ENCODE assay signal across 17 mouse cellular contexts in the genomic region with DNA sequence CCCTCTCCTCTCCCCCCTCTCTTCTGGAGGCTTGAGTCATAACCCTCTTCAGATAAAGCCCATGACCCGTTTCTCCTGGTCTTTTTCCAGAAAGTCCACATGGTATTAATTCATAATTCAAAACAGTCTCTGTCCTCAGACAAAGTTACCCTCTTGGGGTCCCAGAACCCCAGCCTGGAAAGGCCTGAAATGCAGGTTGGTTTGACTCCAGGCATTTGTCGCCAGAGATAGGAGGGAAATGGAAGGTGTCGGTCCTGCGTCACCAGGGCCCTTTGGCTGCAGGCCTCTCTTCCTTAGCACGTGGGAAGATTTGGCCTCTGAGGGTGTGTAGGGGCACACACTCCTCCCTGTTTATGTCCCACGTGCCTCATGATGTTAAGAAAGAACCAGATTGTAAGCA.
DNase-seq lines count a peak whose midpoint lies in the region; ATAC-seq lines count a peak whose summit lies in the region.
"Had no signal": no experiment of that assay in that cellular context is flagged by ENCODE, and none has a peak within 500 bp of the region (broad histone marks: within the 10 kb centered on the region; RNA-seq: fewer than 3 reads in every experiment).

No protein-coding gene starts in this region.

- H3K36me3 ChIP-seq in embryonic facial prominence, embryonic 15.5 days, result no peaks in the 10 kb centered on the region
- H3K36me3 ChIP-seq in midbrain, embryonic 16.5 days (ENCODE audit: control insufficient read depth, insufficient read depth, low read length), result no peaks in the 10 kb centered on the region
- H3K36me3 ChIP-seq: hindbrain, embryonic 12.5 days; limb, embryonic 13.5 days had no signal

- peak overlapping the region; percentile 44; the same call in 1 of the 2 replicates for H3K27ac ChIP-seq in embryonic facial prominence, embryonic 15.5 days (replicated peaks)
- no peak overlapping the region for H3K27ac ChIP-seq in midbrain, embryonic 16.5 days (ENCODE audit: low read length)
- H3K27ac ChIP-seq: hindbrain, embryonic 12.5 days; limb, embryonic 13.5 days; macrophage had no signal

- peak; percentile 45 for ATAC-seq in embryonic facial prominence, embryonic 15.5 days (ENCODE audit: insufficient number of reproducible peaks, low FRiP score, low TSS enrichment, low read depth)
- ATAC-seq in midbrain, embryonic 16.5 days, result no peak
- ATAC-seq: Patski had no signal

- 29% methylated on average over 6 of the region's 6 CpGs for WGBS in embryonic facial prominence, embryonic 15.5 days
- 77% methylated on average over 6 of the region's 6 CpGs for WGBS in midbrain, embryonic 16.5 days

- peak; percentile 45 to 48 for DNase-seq in cerebellum, postnatal 14 days
- no peak for DNase-seq in cerebellum, postnatal 25 days
- peak; percentile 90 for DNase-seq in 3T3-L1 (ENCODE audit: low read depth, low spot score)
- peak; percentile 47 to 53 for DNase-seq in heart, postnatal 10 days
- DNase-seq in T-cell, adult 2 months (ENCODE audit: low spot score), result no peak
- DNase-seq in left cerebral cortex, postnatal 25 days (ENCODE audit: low spot score in 2 of 2), result no peak
- DNase-seq: cerebellum, adult 9-11 months; gastrocnemius, postnatal 36 days; layer of hippocampus, postnatal 36 days; right cerebral cortex, postnatal 14 days had no signal

- H3K27me3 ChIP-seq in embryonic facial prominence, embryonic 15.5 days, result no peaks in the 10 kb centered on the region
- no peaks in the 10 kb centered on the region for H3K27me3 ChIP-seq in midbrain, embryonic 16.5 days (ENCODE audit: control insufficient read depth, insufficient read depth, low read depth, low read length)
- H3K27me3 ChIP-seq: hindbrain, embryonic 12.5 days; limb, embryonic 13.5 days; Patski had no signal

- H3K4me1 ChIP-seq in embryonic facial prominence, embryonic 15.5 days, result peaks cover 62% of the 10 kb centered on the region
- no peaks in the 10 kb centered on the region for H3K4me1 ChIP-seq in midbrain, embryonic 16.5 days (ENCODE audit: control insufficient read depth, insufficient read depth, low read length)

- H3K4me2 ChIP-seq in embryonic facial prominence, embryonic 15.5 days (replicated peaks), result no peak overlapping the region
- no peak overlapping the region for H3K4me2 ChIP-seq in midbrain, embryonic 16.5 days (ENCODE audit: low read length)
- H3K4me2 ChIP-seq: hindbrain, embryonic 12.5 days; limb, embryonic 13.5 days; midbrain, embryonic 11.5 days had no signal

- H3K9me3 ChIP-seq in embryonic facial prominence, embryonic 15.5 days (replicated peaks), result no peaks in the 10 kb centered on the region
- no peaks in the 10 kb centered on the region for H3K9me3 ChIP-seq in midbrain, embryonic 16.5 days (replicated peaks; ENCODE audit: control insufficient read depth, low read length, poor library complexity, severe bottlenecking)
- H3K9me3 ChIP-seq: hindbrain, embryonic 12.5 days; limb, embryonic 13.5 days had no signal

- H3K9ac ChIP-seq in embryonic facial prominence, embryonic 15.5 days, result no peak overlapping the region
- H3K9ac ChIP-seq in midbrain, embryonic 16.5 days (ENCODE audit: low read depth, low read length), result no peak overlapping the region
- H3K9ac ChIP-seq: hindbrain, embryonic 12.5 days; limb, embryonic 13.5 days had no signal

- H3K4me3 ChIP-seq in embryonic facial prominence, embryonic 15.5 days (replicated peaks), result no peak overlapping the region
- no peak overlapping the region for H3K4me3 ChIP-seq in midbrain, embryonic 16.5 days (ENCODE audit: low read depth, low read length)
- H3K4me3 ChIP-seq: hindbrain, embryonic 12.5 days; limb, embryonic 13.5 days had no signal

- intact Hi-C loops in heart, postnatal 10 days (cut with DNase I), result no loop called here
- intact Hi-C loops in left cerebral cortex, postnatal 25 days (cut with DNase I), result no loop called here

Comparison
In these comparisons a context has a peak if more than half of its experiments do, and no peak if none do; other contexts are left out.
1. DNase-seq: peak in cerebellum, postnatal 14 days (2 of 2), 3T3-L1 (single experiment) and heart, postnatal 10 days (2 of 2); none in cerebellum, postnatal 25 days (0 of 2), T-cell, adult 2 months (single experiment) and left cerebral cortex, postnatal 25 days (0 of 2).